Mouse (Mus musculus): Measurements from ENCODE around the gene Scn9a. TPM values are rescaled to one million over a fixed set of nuclear protein-coding genes. Genes with fewer than 3 reads are reported as not detected.

Gene Scn9a
- 0.37 and 0.53 TPM in 2 replicates for polyA plus RNA-seq (2016; fragmentation: Nextera tagmentation; extraction: Ambion mirVana)

DNA sequence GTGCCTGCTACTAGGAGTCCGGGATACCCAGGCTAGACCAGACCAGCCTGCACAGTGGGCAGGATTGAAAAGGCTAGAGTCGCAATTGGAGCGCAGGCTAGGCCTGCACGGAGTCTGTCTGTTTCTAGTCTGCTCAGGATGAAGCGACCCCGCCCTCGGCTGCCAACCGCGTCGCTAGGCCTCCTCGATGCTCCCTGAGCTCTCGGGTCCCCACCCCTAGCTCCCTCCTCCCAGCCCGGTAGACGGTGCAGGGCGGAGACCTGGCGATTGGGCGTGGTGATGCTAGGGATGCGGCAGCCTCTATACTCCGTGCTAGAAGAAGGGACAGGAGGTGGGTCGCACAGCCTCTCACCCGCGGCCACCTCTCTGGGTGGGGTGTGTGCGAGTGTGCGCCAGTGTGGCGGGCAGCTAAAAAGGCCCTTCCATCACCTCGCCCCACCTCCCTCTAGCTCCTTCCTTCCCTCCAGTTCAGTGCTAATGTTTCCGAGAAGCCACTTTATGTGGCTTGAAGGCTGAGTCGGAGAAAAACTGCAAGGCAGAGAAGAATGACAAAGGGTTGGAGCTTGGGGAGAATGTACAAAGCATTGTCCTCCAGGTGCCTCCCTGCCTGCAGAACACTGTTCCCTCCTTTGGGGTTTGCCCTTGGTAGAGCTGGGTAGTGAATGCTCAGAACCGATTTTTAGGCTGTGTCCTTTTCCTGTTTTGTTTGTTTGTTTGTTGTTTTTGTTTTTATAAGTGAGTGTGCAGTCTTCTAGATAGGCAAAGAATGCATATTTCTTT lies at the start of gene Scn9a:
Scn9a (minus strand) TSS at position 383 of the 780 bp plus-strand sequence.
- WGBS = 1% methylated on average over 29 of the region's 29 CpGs
- peak within 1 kb of the TSS; percentile 62 for H3K27ac ChIP-seq
- peak within 1 kb of the TSS; percentile 56 for H3K4me3 ChIP-seq
- no peaks in the 10 kb centered on the region for H3K36me3 ChIP-seq (replicated peaks)
- no peaks in the 10 kb centered on the region for H3K9me3 ChIP-seq
- H3K4me1 ChIP-seq = peaks cover 11% of the 10 kb centered on the region
- peaks cover 25% of the 10 kb centered on the region for H3K27me3 ChIP-seq (ENCODE audit: poor library complexity, severe bottlenecking)
- peak; percentile 39 for DNase-seq (ENCODE audit: extremely low spot score, low spot score)

DNA sequence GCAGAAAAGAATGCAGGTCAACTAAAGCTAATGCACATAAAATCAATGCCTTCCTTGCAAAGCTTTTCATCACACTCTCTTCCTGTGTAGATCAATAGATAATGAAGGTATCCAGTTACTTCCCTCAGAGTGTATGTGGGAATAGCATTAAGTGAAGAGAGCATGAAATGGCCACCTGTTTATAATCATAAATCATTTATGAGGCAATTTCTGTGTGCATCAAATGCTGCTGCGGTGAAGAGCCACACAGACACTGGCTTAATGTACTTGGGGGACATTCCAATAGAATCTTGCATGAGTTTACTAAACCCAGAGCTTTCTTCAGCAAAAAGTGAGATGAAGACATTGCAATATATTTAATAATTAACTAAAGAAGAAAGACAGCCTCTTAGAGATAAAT lies 27.2 kb upstream of the Scn9a start:
- DNase-seq (ENCODE audit: extremely low spot score, low spot score) = no peak
- H3K36me3 ChIP-seq (replicated peaks) = no peaks in the 10 kb centered on the region
- H3K9me3 ChIP-seq = no peaks in the 10 kb centered on the region
- no peaks in the 10 kb centered on the region for H3K27me3 ChIP-seq (ENCODE audit: poor library complexity, severe bottlenecking)
- WGBS = 92% methylated on average over 1 of the region's 1 CpGs
- H3K4me1 ChIP-seq = no peaks in the 10 kb centered on the region
- H3K4me3 ChIP-seq = no peak overlapping the region
- H3K27ac ChIP-seq = no peak overlapping the region

DNA sequence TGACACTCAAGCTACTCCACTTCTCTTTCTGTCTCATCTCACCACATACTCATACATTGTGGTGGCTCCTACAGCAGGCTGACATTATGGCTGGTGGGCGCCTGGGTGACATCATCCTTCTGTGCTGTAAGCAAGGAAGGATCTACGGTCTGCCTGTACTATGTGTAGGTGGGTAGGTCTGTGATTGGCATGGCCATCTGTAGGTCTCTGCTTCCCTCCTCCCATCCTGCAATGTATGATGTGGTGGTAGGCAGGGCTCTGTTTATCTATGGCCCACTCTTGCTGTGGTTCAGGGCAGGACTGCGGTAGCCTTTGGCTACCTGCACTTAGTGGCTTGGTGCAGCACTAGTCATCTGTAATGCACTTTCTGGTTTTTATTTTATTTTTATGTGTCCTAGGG lies 21.7 kb upstream of the Scn9a start:
- no peaks in the 10 kb centered on the region for H3K36me3 ChIP-seq (replicated peaks)
- no peak overlapping the region for H3K4me3 ChIP-seq
- no peaks in the 10 kb centered on the region for H3K27me3 ChIP-seq (ENCODE audit: poor library complexity, severe bottlenecking)
- H3K9me3 ChIP-seq = no peaks in the 10 kb centered on the region
- no peak for DNase-seq (ENCODE audit: extremely low spot score, low spot score)
- 98% methylated on average over 3 of the region's 3 CpGs for WGBS
- no peak overlapping the region for H3K27ac ChIP-seq
- H3K4me1 ChIP-seq = no peaks in the 10 kb centered on the region

GRCm38 (mm10) chr2:66655431-66655830 lies 20.7 kb upstream of the Scn9a start:
- H3K4me3 ChIP-seq = no peak overlapping the region
- no peaks in the 10 kb centered on the region for H3K27me3 ChIP-seq (ENCODE audit: poor library complexity, severe bottlenecking)
- no peak overlapping the region for H3K27ac ChIP-seq
- no peaks in the 10 kb centered on the region for H3K36me3 ChIP-seq (replicated peaks)
- WGBS = 94% methylated on average over 2 of the region's 2 CpGs
- H3K4me1 ChIP-seq = no peaks in the 10 kb centered on the region
- no peaks in the 10 kb centered on the region for H3K9me3 ChIP-seq
- no peak for DNase-seq (ENCODE audit: extremely low spot score, low spot score)

- no peak for DNase-seq (ENCODE audit: extremely low spot score, low spot score)
- no peaks in the 10 kb centered on the region for H3K4me1 ChIP-seq
- no peaks in the 10 kb centered on the region for H3K9me3 ChIP-seq
- 38% methylated on average over 5 of the region's 5 CpGs for WGBS
- H3K27ac ChIP-seq = no peak overlapping the region
- H3K4me3 ChIP-seq = no peak overlapping the region
- no peaks in the 10 kb centered on the region for H3K27me3 ChIP-seq (ENCODE audit: poor library complexity, severe bottlenecking)
- no peaks in the 10 kb centered on the region for H3K36me3 ChIP-seq (replicated peaks)
Measured at GRCm38 (mm10) chr2:66644384-66644783, 9.6 kb upstream of the Scn9a start.

DNA sequence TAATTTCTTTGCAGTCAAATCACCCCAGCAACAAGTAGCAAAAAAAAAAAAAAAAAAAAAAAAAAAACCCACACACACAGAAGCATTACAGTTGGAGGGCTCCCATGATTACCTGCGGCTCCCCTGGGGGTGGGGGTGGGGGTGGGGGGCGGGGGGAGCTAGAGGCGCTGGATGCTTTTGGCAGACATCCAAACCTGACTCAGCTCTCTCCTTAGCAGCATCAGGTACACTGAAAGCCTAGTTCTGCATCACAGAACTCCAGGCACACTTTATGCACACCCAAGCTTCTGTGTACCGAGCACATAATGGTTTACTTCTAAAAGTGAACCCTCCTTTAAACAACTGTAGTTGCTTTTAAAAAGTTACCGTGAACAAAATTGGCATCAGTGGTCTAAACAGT lies 2.0 kb downstream of the Scn9a start:
- 44% methylated on average over 5 of the region's 5 CpGs for WGBS
- Histone ChIP-seq H3K4me1 (peaks cover 11% of the 10 kb centered on the region), H3K36me3 (replicated peaks) (no peaks in the 10 kb centered on the region), H3K27ac (no peak overlapping the region), H3K9me3 (no peaks in the 10 kb centered on the region), H3K27me3 (ENCODE audit: poor library complexity, severe bottlenecking) (peaks cover 25% of the 10 kb centered on the region), H3K4me3 (no peak overlapping the region)
- no peak for DNase-seq (ENCODE audit: extremely low spot score, low spot score)

DNA sequence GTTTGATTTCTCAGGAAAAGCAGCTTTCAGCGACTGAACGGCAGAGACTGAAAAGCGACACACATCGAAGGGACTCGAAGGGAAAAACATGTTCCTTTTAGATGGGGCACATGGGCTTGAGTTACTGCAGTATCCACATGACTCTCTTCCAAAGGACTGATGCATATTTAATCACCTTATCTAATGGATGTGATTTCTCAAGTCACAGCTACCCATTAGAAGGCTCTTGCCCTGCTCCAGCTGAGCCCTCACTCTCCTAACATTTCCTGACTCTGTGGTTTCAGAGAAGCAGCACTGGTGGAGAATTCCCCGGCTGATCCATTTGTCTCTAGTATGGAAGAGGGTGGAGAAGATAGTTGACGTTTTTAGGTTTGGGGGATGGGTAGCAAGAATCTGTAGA lies 23.7 kb downstream of the Scn9a start:
- Histone ChIP-seq H3K4me3 (no peak overlapping the region), H3K27me3 (ENCODE audit: poor library complexity, severe bottlenecking) (no peaks in the 10 kb centered on the region), H3K9me3 (no peaks in the 10 kb centered on the region), H3K36me3 (replicated peaks) (no peaks in the 10 kb centered on the region), H3K27ac (no peak overlapping the region), H3K4me1 (no peaks in the 10 kb centered on the region)
- no peak for DNase-seq (ENCODE audit: extremely low spot score, low spot score)
- 88% methylated on average over 7 of the region's 7 CpGs for WGBS

GRCm38 (mm10) chr2:66597313-66597712 lies 37.4 kb downstream of the Scn9a start:
- Histone ChIP-seq H3K36me3 (replicated peaks) (no peaks in the 10 kb centered on the region), H3K4me3 (no peak overlapping the region), H3K4me1 (no peaks in the 10 kb centered on the region), H3K27me3 (ENCODE audit: poor library complexity, severe bottlenecking) (no peaks in the 10 kb centered on the region), H3K9me3 (no peaks in the 10 kb centered on the region), H3K27ac (no peak overlapping the region)
- no peak for DNase-seq (ENCODE audit: extremely low spot score, low spot score)
- 89% methylated on average over 6 of the region's 6 CpGs for WGBS

GRCm38 (mm10) chr2:66596145-66596544 lies 38.6 kb downstream of the Scn9a start:
- 84% methylated on average over 5 of the region's 5 CpGs for WGBS
- H3K36me3 ChIP-seq (replicated peaks) = no peaks in the 10 kb centered on the region
- no peak for DNase-seq (ENCODE audit: extremely low spot score, low spot score)
- no peaks in the 10 kb centered on the region for H3K9me3 ChIP-seq
- H3K4me1 ChIP-seq = no peaks in the 10 kb centered on the region
- no peaks in the 10 kb centered on the region for H3K27me3 ChIP-seq (ENCODE audit: poor library complexity, severe bottlenecking)
- H3K4me3 ChIP-seq = no peak overlapping the region
- H3K27ac ChIP-seq = no peak overlapping the region

DNA sequence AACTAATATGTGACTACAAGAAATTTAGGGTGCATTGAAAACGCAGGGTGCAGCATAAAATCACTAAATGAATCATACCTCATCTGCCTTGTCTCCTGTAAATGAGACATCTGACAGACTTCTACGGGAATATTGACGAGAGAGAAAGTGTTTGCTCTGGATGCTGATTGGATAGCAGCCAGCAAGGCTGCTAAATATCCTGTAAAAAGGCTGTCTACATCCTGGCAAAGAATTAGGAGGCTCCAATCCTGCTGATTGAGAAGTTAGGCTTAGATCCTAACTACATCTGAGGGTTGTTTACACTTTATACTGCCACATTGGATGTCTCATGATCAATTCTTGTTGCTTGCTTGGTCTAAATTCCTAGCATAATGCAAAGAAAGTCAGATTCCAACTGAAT lies 44.6 kb downstream of the Scn9a start:
- H3K4me3 ChIP-seq = no peak overlapping the region
- H3K27ac ChIP-seq = no peak overlapping the region
- no peaks in the 10 kb centered on the region for H3K4me1 ChIP-seq
- no peaks in the 10 kb centered on the region for H3K36me3 ChIP-seq (replicated peaks)
- no peaks in the 10 kb centered on the region for H3K9me3 ChIP-seq
- H3K27me3 ChIP-seq (ENCODE audit: poor library complexity, severe bottlenecking) = no peaks in the 10 kb centered on the region
- no peak for DNase-seq (ENCODE audit: extremely low spot score, low spot score)
- 84% methylated on average over 3 of the region's 3 CpGs for WGBS

DNA sequence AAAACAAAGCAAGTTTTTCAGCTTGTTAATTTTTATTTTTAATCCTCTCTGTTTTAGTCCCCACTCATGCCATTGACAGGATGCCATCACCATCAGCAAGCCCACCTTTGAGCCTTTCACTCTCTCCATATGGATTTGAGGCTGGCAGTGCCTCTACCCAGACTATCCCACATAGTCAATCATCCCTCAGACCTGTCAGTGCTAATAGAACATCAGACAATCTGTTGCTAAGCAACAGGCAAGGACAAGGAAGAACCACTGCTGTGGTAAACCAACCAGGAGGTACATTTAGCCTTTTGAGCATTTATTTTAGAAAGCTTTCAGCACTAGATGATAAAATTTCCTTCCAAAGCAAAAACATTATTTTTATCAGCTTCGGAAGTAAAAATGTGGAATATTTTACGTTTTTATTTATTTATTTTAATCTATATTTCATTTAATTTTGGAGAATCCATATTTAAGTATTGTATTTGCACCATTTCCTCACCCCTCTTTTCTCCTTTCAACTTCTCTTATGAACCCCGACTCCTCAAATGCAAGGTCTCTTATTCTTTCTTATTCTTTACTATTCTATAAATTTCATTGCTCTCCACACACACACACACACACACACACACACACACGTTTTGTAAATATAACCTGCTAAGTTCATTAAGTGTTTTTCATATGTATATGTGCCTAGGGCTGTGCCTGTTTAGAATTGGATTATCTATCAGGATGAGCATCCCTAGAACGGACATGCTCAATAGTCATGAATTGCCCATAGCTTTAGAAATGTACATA lies 54.5 kb downstream of the Scn9a start:
- no peaks in the 10 kb centered on the region for H3K36me3 ChIP-seq (replicated peaks)
- H3K27me3 ChIP-seq (ENCODE audit: poor library complexity, severe bottlenecking) = no peaks in the 10 kb centered on the region
- no peak for DNase-seq (ENCODE audit: extremely low spot score, low spot score)
- WGBS = 81% methylated on average over 5 of the region's 5 CpGs
- H3K4me3 ChIP-seq = no peak overlapping the region
- H3K27ac ChIP-seq = no peak overlapping the region
- H3K9me3 ChIP-seq = no peaks in the 10 kb centered on the region
- H3K4me1 ChIP-seq = no peaks in the 10 kb centered on the region

DNA sequence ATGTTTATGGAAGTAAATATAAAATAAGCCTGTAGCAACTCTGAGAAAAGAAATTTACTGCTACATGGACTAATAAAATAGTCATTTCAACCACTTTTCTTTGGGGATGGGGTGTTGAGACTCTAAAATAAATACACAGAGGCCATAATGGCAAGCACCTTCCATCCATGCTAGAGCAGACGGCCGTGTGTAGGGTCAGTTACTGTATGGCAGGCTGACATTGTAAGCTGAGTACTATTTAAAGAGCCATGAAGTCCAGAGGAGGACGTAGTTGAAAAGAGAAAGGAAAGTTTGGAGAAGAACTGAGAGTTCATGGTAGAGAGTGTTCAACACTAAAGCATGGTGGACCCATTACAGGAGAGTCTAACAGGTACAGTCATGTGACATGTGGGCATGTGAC lies 86.5 kb downstream of the Scn9a start:
- no peaks in the 10 kb centered on the region for H3K9me3 ChIP-seq
- 82% methylated on average over 3 of the region's 3 CpGs for WGBS

DNA sequence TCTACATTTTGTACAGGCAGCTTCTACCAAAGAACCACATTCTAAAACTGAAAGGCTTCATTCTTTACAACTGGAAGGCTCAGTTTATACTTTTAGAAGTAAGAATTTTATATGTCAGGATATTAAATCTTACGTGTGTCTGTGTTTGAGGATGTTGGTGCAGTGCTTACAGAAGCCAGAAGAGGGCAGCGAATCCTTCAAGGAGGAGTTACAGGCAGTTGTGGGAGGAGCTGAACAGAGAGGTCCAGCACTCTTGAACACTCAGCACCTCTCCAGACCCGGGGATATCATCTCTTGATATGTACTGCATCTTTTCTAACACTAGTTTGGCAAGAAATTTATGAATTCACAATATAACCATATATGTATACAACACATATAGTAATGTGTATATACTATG lies 114.8 kb downstream of the Scn9a start:
- Histone ChIP-seq H3K36me3 (replicated peaks) (no peaks in the 10 kb centered on the region), H3K9me3 (no peaks in the 10 kb centered on the region), H3K27ac (no peak overlapping the region), H3K4me1 (no peaks in the 10 kb centered on the region), H3K27me3 (ENCODE audit: poor library complexity, severe bottlenecking) (no peaks in the 10 kb centered on the region), H3K4me3 (no peak overlapping the region)
- DNase-seq (ENCODE audit: extremely low spot score, low spot score) = no peak
- WGBS = 65% methylated on average over 3 of the region's 3 CpGs

More for the DNA sequence above, 86.5 kb downstream of the Scn9a start:
- no peaks in the 10 kb centered on the region for H3K27me3 ChIP-seq (ENCODE audit: poor library complexity, severe bottlenecking)
- no peaks in the 10 kb centered on the region for H3K4me1 ChIP-seq
- DNase-seq (ENCODE audit: extremely low spot score, low spot score) = no peak
- H3K36me3 ChIP-seq (replicated peaks) = no peaks in the 10 kb centered on the region
- no peak overlapping the region for H3K4me3 ChIP-seq
- H3K27ac ChIP-seq = no peak overlapping the region

Data from forebrain, embryonic 10.5 days (tissue).